Mouse (Mus musculus) hindbrain, embryonic 16.5 days (tissue): ENCODE data around the gene Ccl22. TPM values are rescaled to one million over a fixed set of nuclear protein-coding genes. Genes with fewer than 3 reads are reported as not detected.

ENCODE experiments used
- ATAC-seq: fragments of 200-750 bp; cut with Nextera tagmentation; 2 replicates; pipeline ENCODE4 v1.8.0; 2017; ENCODE audit warnings: moderate TSS enrichment, moderate library complexity
- H3K27ac ChIP-seq: fragments of 300-500 bp; sonication (generic); 2 replicates; pipeline ENCODE4 v1.5.1; 2014; ENCODE audit warnings: low read depth, mild to moderate bottlenecking, control low read depth, low read length, moderate library complexity
- H3K27me3 ChIP-seq: fragments of 300-500 bp; sonication (generic); replicated peaks from 2 replicates; pipeline ENCODE4 v1.6.1; 2014; ENCODE audit warnings: low read length; ENCODE audit not compliant: control insufficient read depth, insufficient read depth
- H3K36me3 ChIP-seq: fragments of 300-500 bp; sonication (generic); 2 replicates; pipeline ENCODE4 v1.6.1; 2014; ENCODE audit warnings: mild to moderate bottlenecking, low read length, moderate library complexity, mixed read lengths; ENCODE audit not compliant: control insufficient read depth, insufficient read depth
- H3K4me1 ChIP-seq: fragments of 300-500 bp; sonication (generic); 2 replicates; pipeline ENCODE4 v1.6.1; 2014; ENCODE audit warnings: low read depth, low read length; ENCODE audit not compliant: control insufficient read depth, insufficient read depth
- H3K4me2 ChIP-seq: fragments of 300-500 bp; sonication (generic); 2 replicates; pipeline ENCODE4 v1.6.1; 2014; ENCODE audit warnings: mild to moderate bottlenecking, low read length, control low read depth, moderate library complexity
- H3K4me3 ChIP-seq: fragments of 300-500 bp; sonication (generic); 2 replicates; pipeline ENCODE4 v1.5.1; 2014; ENCODE audit warnings: mild to moderate bottlenecking, low read length, control low read depth, moderate library complexity
- H3K9ac ChIP-seq: fragments of 300-500 bp; sonication (generic); 2 replicates; pipeline ENCODE4 v1.6.1; 2014; ENCODE audit warnings: low read depth, mild to moderate bottlenecking, control low read depth, low read length, moderate library complexity
- H3K9me3 ChIP-seq: fragments of 300-500 bp; sonication (generic); 2 replicates; pipeline ENCODE4 v1.6.1; 2014; ENCODE audit warnings: mild to moderate bottlenecking, low read length, moderate library complexity; ENCODE audit not compliant: control insufficient read depth
- WGBS: fragments of 180-500 bp; shearing (Covaris S2); extraction: QIAGEN DNeasy Blood & Tissue Kit; methylation state at CpG from one replicate; pipeline ENCODE4 v1.1.7; 2014; 5-methylcytosine and 5-hydroxymethylcytosine counted together
- polyA plus RNA-seq: library from polyadenylated mRNA; unstranded; fragments of >200 nt; fragmentation: Nextera tagmentation; extraction: Ambion mirVana; gene quantifications from 2 replicates; pipeline ENCODE4 v1.2.1, GENCODE M21; 2015

Ccl22 gene
- polyA plus RNA-seq, 1 experiment from 2014 or later, result not detected

- no peak for ATAC-seq
- Histone ChIP-seq H3K9me3 (no peaks in the 10 kb centered on the region), H3K4me1 (no peaks in the 10 kb centered on the region), H3K36me3 (no peaks in the 10 kb centered on the region), H3K4me2 (no peak overlapping the region), H3K27me3 (no peaks in the 10 kb centered on the region), H3K27ac (no peak overlapping the region), H3K9ac (no peak overlapping the region), H3K4me3 (no peak overlapping the region)
- WGBS, result 58% methylated on average over 10 of the region's 10 CpGs
Measured at GRCm38 (mm10) chr8:94789256-94789955, 44.0 kb downstream of the Ccl22 start.

- Histone ChIP-seq H3K9ac (no peak overlapping the region), H3K27me3 (no peaks in the 10 kb centered on the region), H3K27ac (no peak overlapping the region), H3K9me3 (no peaks in the 10 kb centered on the region), H3K4me2 (no peak overlapping the region), H3K4me3 (no peak overlapping the region), H3K36me3 (no peaks in the 10 kb centered on the region), H3K4me1 (no peaks in the 10 kb centered on the region)
- 92% methylated on average over 4 of the region's 4 CpGs for WGBS
- no peak for ATAC-seq
Measured at GRCm38 (mm10) chr8:94794368-94794767, 49.0 kb downstream of the Ccl22 start.

GRCm38 (mm10) chr8:94794782-94795181 lies 49.4 kb downstream of the Ccl22 start:
- Histone ChIP-seq H3K36me3 (no peaks in the 10 kb centered on the region), H3K9me3 (no peaks in the 10 kb centered on the region), H3K4me1 (no peaks in the 10 kb centered on the region), H3K27ac (no peak overlapping the region), H3K4me3 (no peak overlapping the region), H3K27me3 (no peaks in the 10 kb centered on the region), H3K4me2 (no peak overlapping the region), H3K9ac (no peak overlapping the region)
- 96% methylated on average over 2 of the region's 2 CpGs for WGBS
- ATAC-seq, result no peak

- Histone ChIP-seq H3K4me2 (no peak overlapping the region), H3K4me3 (no peak overlapping the region), H3K4me1 (no peaks in the 10 kb centered on the region), H3K36me3 (no peaks in the 10 kb centered on the region), H3K9me3 (no peaks in the 10 kb centered on the region), H3K9ac (no peak overlapping the region), H3K27ac (no peak overlapping the region), H3K27me3 (no peaks in the 10 kb centered on the region)
- no peak for ATAC-seq
- 68% methylated on average over 7 of the region's 7 CpGs for WGBS
Measured at GRCm38 (mm10) chr8:94800278-94800968, 55.0 kb downstream of the Ccl22 start.

Other genes starting within 250 kb of the Ccl22 start
- 22.7 and 23.5 TPM in 2 replicates for gene Cpne2, start 212.6 kb upstream of the Ccl22 start, polyA plus RNA-seq
- 45.0 and 48.1 TPM in 2 replicates for gene Rspry1, start 143.7 kb upstream of the Ccl22 start, polyA plus RNA-seq
- gene Fam192a, start 143.6 kb upstream of the Ccl22 start, polyA plus RNA-seq, result 67.4 and 67.9 TPM in 2 replicates
- gene Arl2bp, start 79.0 kb upstream of the Ccl22 start, polyA plus RNA-seq, result 179 and 191 TPM in 2 replicates
- gene Pllp, start 49.3 kb upstream of the Ccl22 start, polyA plus RNA-seq, result 3.5 and 8.1 TPM in 2 replicates
- gene Cx3cl1, start 26.4 kb downstream of the Ccl22 start, polyA plus RNA-seq, result 61.2 and 62.0 TPM in 2 replicates
- gene Ccl17, start 64.9 kb downstream of the Ccl22 start, polyA plus RNA-seq, result 0.79 and 0.80 TPM in 2 replicates
- gene Coq9, start 92.7 kb downstream of the Ccl22 start, polyA plus RNA-seq, result 67.7 and 69.8 TPM in 2 replicates
- 190 and 191 TPM in 2 replicates for gene Ciapin1, start 92.8 kb downstream of the Ccl22 start, polyA plus RNA-seq
- gene Polr2c, start 111.9 kb downstream of the Ccl22 start, polyA plus RNA-seq, result 109 and 119 TPM in 2 replicates
- gene Dok4, start 130.7 kb downstream of the Ccl22 start, polyA plus RNA-seq, result 91.1 and 95.5 TPM in 2 replicates
- 5.7 and 6.9 TPM in 2 replicates for gene Ccdc102a, start 172.5 kb downstream of the Ccl22 start, polyA plus RNA-seq
- gene Adgrg5, start 178.1 kb downstream of the Ccl22 start, polyA plus RNA-seq, result 0.05 and 0.09 TPM in 2 replicates
- 112 and 135 TPM in 2 replicates for gene Adgrg1, start 229.2 kb downstream of the Ccl22 start, polyA plus RNA-seq